Mouse (Mus musculus) cerebellum, adult 2 months (tissue): ENCODE data around the gene 1700025G04Rik.

Experiments used
- CTCF ChIP-seq: fragments of 200-500 bp; IDR thresholded peaks from 2 replicates; pipeline ENCODE4 v1.5.1; 2011; ENCODE audit warnings: low read depth, mild to moderate bottlenecking, control low read depth, low read length, moderate library complexity, borderline replicate concordance; ENCODE audit not compliant: insufficient read depth
- POLR2A ChIP-seq: fragments of 200-500 bp; IDR thresholded peaks from 2 replicates; pipeline ENCODE4 v1.6.1; 2011; ENCODE audit warnings: low read length, control low read depth, borderline replicate concordance; ENCODE audit not compliant: insufficient read depth

- no peak for TF ChIP-seq CTCF
- TF ChIP-seq POLR2A = no peak
Observed at GRCm38 (mm10) chr1:152061745-152062144, 28.2 kb downstream of the 1700025G04Rik start.
